Mouse (Mus musculus): ENCODE data around the gene Soga1. TPM values are rescaled to one million over a fixed set of nuclear protein-coding genes. Genes with fewer than 3 reads are reported as not detected.
A peak's percentile ranks its signal among the peaks of the same experiment; 100 is the strongest.

Gene Soga1
- polyA plus RNA-seq (2012; rRNA removed) = 4.6 and 6.3 TPM in 2 replicates

DNA sequence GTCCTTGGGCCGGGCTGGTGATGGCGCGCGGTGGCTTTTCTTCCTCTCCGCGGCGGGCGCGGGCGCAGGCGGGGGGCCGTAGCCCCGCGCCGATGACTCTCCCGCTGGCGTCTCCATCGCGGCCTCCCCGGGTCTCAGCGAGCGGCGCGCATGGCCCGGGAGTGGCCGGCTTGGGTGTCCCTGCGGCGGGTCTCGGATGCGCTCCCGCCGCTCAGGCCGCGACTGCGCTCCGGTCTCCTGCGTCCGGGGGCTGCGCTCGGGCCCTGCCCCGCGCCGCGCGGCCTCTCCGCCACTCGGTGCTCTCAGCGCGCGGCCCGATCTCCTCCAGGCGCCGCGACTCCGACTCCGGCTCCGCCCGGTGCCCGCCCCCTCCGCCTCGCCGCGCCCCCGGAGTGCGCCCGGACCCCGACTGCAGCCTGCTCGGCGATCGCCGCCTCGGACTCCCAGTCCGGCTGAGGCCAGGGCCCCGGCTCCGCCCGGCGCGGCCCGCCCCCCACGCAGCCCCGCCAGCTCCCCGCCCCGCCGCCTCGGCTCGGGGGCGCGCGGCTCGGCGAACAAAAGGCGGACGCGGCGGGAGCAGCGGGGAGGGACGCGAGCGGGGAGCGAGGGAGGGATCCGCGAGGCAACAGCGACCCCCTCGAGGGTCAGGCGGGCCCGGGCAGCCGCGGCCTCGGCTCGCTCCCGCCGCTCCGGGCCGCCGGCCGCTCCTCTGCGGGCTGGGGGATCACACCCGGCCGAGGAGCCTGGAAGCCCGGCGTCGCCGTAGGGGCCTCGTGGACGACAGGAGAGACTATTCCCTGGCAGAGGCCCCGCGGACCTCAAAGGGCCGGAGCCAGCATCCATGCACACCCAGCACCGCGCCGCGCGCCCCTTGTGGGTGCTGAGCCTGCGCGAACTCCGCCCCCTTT is at the start of gene Soga1:
Soga1 (minus strand) TSS at position 462 of the 908 bp plus-strand sequence.
- 0 out of 2 replicates have a peak within 1 kb of the TSS, but pooled peaks have one; percentile 18 for H3K27ac ChIP-seq (ENCODE audit: insufficient read depth, low read depth, low read length)
- WGBS = 1% methylated on average over 125 of the region's 136 CpGs
- peak within 1 kb of the TSS; percentile 74 for H3K4me3 ChIP-seq (ENCODE audit: low read depth, low read length)
- H3K4me1 ChIP-seq (ENCODE audit: control insufficient read depth, insufficient read depth, insufficient read length, low read length) = peaks cover 8% of the 10 kb centered on the region
- H3K36me3 ChIP-seq (ENCODE audit: control insufficient read depth, insufficient read depth, low read length) = no peaks in the 10 kb centered on the region
- H3K27me3 ChIP-seq (ENCODE audit: control insufficient read depth, insufficient read depth, low read length) = peaks cover 22% of the 10 kb centered on the region
- no peak for TF ChIP-seq POLR2A (IDR thresholded peaks at IDR 0.05; ENCODE audit: low read depth, low read length)
- no peak for TF ChIP-seq CTCF (IDR thresholded peaks at IDR 0.05; ENCODE audit: extremely low read depth, insufficient read length, insufficient replicate concordance, low read depth, low read length)

GRCm38 (mm10) chr2:157128072-157128471 is 49.0 kb upstream of the Soga1 start:
- Histone ChIP-seq H3K27me3 (ENCODE audit: control insufficient read depth, insufficient read depth, low read length) (no peaks in the 10 kb centered on the region), H3K36me3 (ENCODE audit: control insufficient read depth, insufficient read depth, low read length) (peaks cover 13% of the 10 kb centered on the region), H3K4me1 (ENCODE audit: control insufficient read depth, insufficient read depth, insufficient read length, low read length) (peaks cover 27% of the 10 kb centered on the region), H3K27ac (ENCODE audit: insufficient read depth, low read depth, low read length) (peak overlapping the region; percentile 84), H3K4me3 (ENCODE audit: low read depth, low read length) (no peak overlapping the region)
- 25% methylated on average over 4 of the region's 4 CpGs for WGBS
- TF ChIP-seq CTCF (IDR thresholded peaks at IDR 0.05; ENCODE audit: extremely low read depth, insufficient read length, insufficient replicate concordance, low read depth, low read length) (0 out of 2 replicates have a peak, but pooled peaks have one; percentile 35), POLR2A (IDR thresholded peaks at IDR 0.05; ENCODE audit: low read depth, low read length) (no peak)

DNA sequence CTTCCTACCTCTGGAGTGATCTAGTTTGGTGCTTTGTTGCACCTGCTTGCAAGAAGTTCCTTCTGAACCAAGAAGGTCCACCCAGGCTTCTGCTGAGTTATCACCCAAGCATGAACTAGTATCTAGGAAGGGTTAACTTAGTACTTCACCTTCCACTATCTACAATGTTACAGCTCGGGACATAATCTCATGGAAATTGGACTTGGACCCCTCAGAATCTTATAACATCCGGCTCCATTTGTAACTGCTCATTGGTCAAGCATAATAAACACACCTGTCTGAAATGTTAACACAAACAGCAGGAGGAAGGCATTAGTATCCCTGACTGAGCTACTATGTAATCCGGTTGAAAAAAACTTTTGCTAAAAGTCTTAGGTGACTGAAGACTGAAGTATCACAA is 48.3 kb upstream of the Soga1 start:
- 29% methylated on average over 3 of the region's 3 CpGs for WGBS

DNA sequence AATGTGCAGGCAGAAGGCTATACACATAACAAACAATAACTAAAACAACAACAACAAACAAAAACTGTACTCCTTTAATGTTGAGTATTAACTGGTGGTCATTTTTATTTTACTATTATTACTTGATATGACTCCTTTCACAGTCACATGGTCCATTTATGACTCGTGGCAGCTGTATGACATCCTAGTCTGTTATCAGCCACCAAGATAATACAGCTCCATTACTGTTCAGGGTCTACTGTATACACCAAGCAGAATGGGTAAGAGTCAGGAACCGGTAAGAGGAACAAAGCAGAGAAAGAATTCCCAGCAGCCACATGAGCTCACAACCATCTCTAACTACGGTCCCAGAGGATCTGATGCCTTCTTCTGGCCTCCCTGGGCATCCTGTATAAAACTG is 46.2 kb upstream of the Soga1 start:
- peak overlapping the region; percentile 80 for H3K27ac ChIP-seq (ENCODE audit: insufficient read depth, low read depth, low read length)
- H3K4me1 ChIP-seq (ENCODE audit: control insufficient read depth, insufficient read depth, insufficient read length, low read length) = peaks cover 22% of the 10 kb centered on the region
- TF ChIP-seq POLR2A (IDR thresholded peaks at IDR 0.05; ENCODE audit: low read depth, low read length) (no peak), CTCF (IDR thresholded peaks at IDR 0.05; ENCODE audit: extremely low read depth, insufficient read length, insufficient replicate concordance, low read depth, low read length) (no peak)
- H3K36me3 ChIP-seq (ENCODE audit: control insufficient read depth, insufficient read depth, low read length) = peaks cover 29% of the 10 kb centered on the region
- H3K4me3 ChIP-seq (ENCODE audit: low read depth, low read length) = no peak overlapping the region
- 18% methylated on average over 3 of the region's 3 CpGs for WGBS
- H3K27me3 ChIP-seq (ENCODE audit: control insufficient read depth, insufficient read depth, low read length) = no peaks in the 10 kb centered on the region

More for the DNA sequence above, 48.3 kb upstream of the Soga1 start:
- peaks cover 17% of the 10 kb centered on the region for H3K36me3 ChIP-seq (ENCODE audit: control insufficient read depth, insufficient read depth, low read length)
- peak overlapping the region; percentile 5 for H3K4me3 ChIP-seq (ENCODE audit: low read depth, low read length)
- no peaks in the 10 kb centered on the region for H3K27me3 ChIP-seq (ENCODE audit: control insufficient read depth, insufficient read depth, low read length)
- H3K4me1 ChIP-seq (ENCODE audit: control insufficient read depth, insufficient read depth, insufficient read length, low read length) = peaks cover 27% of the 10 kb centered on the region
- peak overlapping the region; percentile 92 for H3K27ac ChIP-seq (ENCODE audit: insufficient read depth, low read depth, low read length)
- TF ChIP-seq POLR2A (IDR thresholded peaks at IDR 0.05; ENCODE audit: low read depth, low read length) (no peak), CTCF (IDR thresholded peaks at IDR 0.05; ENCODE audit: extremely low read depth, insufficient read length, insufficient replicate concordance, low read depth, low read length) (no peak)

- no peak overlapping the region for H3K4me3 ChIP-seq (ENCODE audit: low read depth, low read length)
- H3K27me3 ChIP-seq (ENCODE audit: control insufficient read depth, insufficient read depth, low read length) = no peaks in the 10 kb centered on the region
- WGBS = 93% methylated on average over 8 of the region's 8 CpGs
- H3K27ac ChIP-seq (ENCODE audit: insufficient read depth, low read depth, low read length) = no peak overlapping the region
- TF ChIP-seq POLR2A (IDR thresholded peaks at IDR 0.05; ENCODE audit: low read depth, low read length) (no peak), CTCF (IDR thresholded peaks at IDR 0.05; ENCODE audit: extremely low read depth, insufficient read length, insufficient replicate concordance, low read depth, low read length) (no peak)
- H3K36me3 ChIP-seq (ENCODE audit: control insufficient read depth, insufficient read depth, low read length) = peaks cover 41% of the 10 kb centered on the region
- peaks cover 13% of the 10 kb centered on the region for H3K4me1 ChIP-seq (ENCODE audit: control insufficient read depth, insufficient read depth, insufficient read length, low read length)
Observed at GRCm38 (mm10) chr2:157121766-157122165, 42.7 kb upstream of the Soga1 start.

DNA sequence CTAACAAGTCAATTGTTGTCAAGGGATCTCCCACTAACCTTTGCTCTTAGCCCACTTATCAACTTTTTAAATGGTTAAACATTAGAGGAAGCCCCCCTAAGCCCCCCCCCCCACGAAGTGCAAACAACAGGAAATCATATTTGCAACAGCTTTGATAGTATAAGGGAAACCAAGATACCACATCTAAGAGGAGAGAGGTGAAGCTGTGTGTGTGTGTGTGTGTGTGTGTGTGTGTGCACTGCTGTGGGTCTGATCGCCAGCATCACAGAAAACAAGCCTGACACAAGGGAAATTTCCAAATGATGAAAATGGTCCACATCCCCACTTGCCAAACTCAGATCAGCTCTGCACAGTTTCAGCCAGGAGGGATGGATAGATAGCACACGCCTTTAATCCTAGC is 40.0 kb upstream of the Soga1 start:
- Histone ChIP-seq H3K4me1 (ENCODE audit: control insufficient read depth, insufficient read depth, insufficient read length, low read length) (no peaks in the 10 kb centered on the region; the same call in 1 of the 2 replicates), H3K4me3 (ENCODE audit: low read depth, low read length) (no peak overlapping the region), H3K27me3 (ENCODE audit: control insufficient read depth, insufficient read depth, low read length) (no peaks in the 10 kb centered on the region), H3K36me3 (ENCODE audit: control insufficient read depth, insufficient read depth, low read length) (peaks cover 56% of the 10 kb centered on the region), H3K27ac (ENCODE audit: insufficient read depth, low read depth, low read length) (no peak overlapping the region)
- TF ChIP-seq CTCF (IDR thresholded peaks at IDR 0.05; ENCODE audit: extremely low read depth, insufficient read length, insufficient replicate concordance, low read depth, low read length) (no peak), POLR2A (IDR thresholded peaks at IDR 0.05; ENCODE audit: low read depth, low read length) (no peak)
- 42% methylated on average over 3 of the region's 3 CpGs for WGBS

- Histone ChIP-seq H3K4me3 (ENCODE audit: low read depth, low read length) (no peak overlapping the region), H3K4me1 (ENCODE audit: control insufficient read depth, insufficient read depth, insufficient read length, low read length) (no peaks in the 10 kb centered on the region), H3K27ac (ENCODE audit: insufficient read depth, low read depth, low read length) (no peak overlapping the region), H3K27me3 (ENCODE audit: control insufficient read depth, insufficient read depth, low read length) (no peaks in the 10 kb centered on the region), H3K36me3 (ENCODE audit: control insufficient read depth, insufficient read depth, low read length) (peaks cover 60% of the 10 kb centered on the region)
- WGBS = 30% methylated on average over 4 of the region's 4 CpGs
- no peak for TF ChIP-seq POLR2A (IDR thresholded peaks at IDR 0.05; ENCODE audit: low read depth, low read length)
- no peak for TF ChIP-seq CTCF (IDR thresholded peaks at IDR 0.05; ENCODE audit: extremely low read depth, insufficient read length, insufficient replicate concordance, low read depth, low read length)
Observed at GRCm38 (mm10) chr2:157118556-157118955, 39.5 kb upstream of the Soga1 start.

All from small intestine, adult 2 months (tissue).